Mouse (Mus musculus) heart, embryonic 13.5 days (tissue): ENCODE data around the gene Sycn. TPM values are rescaled to one million over a fixed set of nuclear protein-coding genes. Genes with fewer than 3 reads are reported as not detected.

Source experiments
- ATAC-seq: fragments of 200-750 bp; cut with Nextera tagmentation; 2 replicates; pipeline ENCODE4 v1.8.0; 2017; ENCODE audit warnings: moderate TSS enrichment; ENCODE audit not compliant: insufficient number of reproducible peaks, low FRiP score, low TSS enrichment; ENCODE audit errors: extremely low read depth
- H3K27ac ChIP-seq: fragments of 300-500 bp; sonication (generic); replicated peaks from 2 replicates; pipeline ENCODE4 v1.5.1; 2015; ENCODE audit warnings: moderate library complexity, mild to moderate bottlenecking, inconsistent platforms
- H3K27me3 ChIP-seq: fragments of 300-500 bp; sonication (generic); replicated peaks from 2 replicates; pipeline ENCODE4 v1.6.1; 2015; ENCODE audit warnings: mild to moderate bottlenecking, inconsistent platforms
- H3K36me3 ChIP-seq: fragments of 300-500 bp; sonication (generic); 2 replicates; pipeline ENCODE4 v1.6.1; 2015; ENCODE audit warnings: mild to moderate bottlenecking, inconsistent platforms
- H3K4me1 ChIP-seq: fragments of 300-500 bp; sonication (generic); 2 replicates; pipeline ENCODE4 v1.6.1; 2015; ENCODE audit warnings: inconsistent platforms
- H3K4me2 ChIP-seq: fragments of 300-500 bp; sonication (generic); 2 replicates; pipeline ENCODE4 v1.6.1; 2015; ENCODE audit warnings: inconsistent platforms, mild to moderate bottlenecking, moderate library complexity
- H3K4me3 ChIP-seq: fragments of 300-500 bp; sonication (generic); 2 replicates; pipeline ENCODE4 v1.5.1; 2015; ENCODE audit warnings: moderate library complexity, mild to moderate bottlenecking, inconsistent platforms
- H3K9ac ChIP-seq: fragments of 300-500 bp; sonication (generic); 2 replicates; pipeline ENCODE4 v1.6.1; 2015; ENCODE audit warnings: inconsistent platforms, mild to moderate bottlenecking, moderate library complexity
- H3K9me3 ChIP-seq: fragments of 300-500 bp; sonication (generic); 2 replicates; pipeline ENCODE4 v1.6.1; 2016; ENCODE audit warnings: inconsistent platforms
- WGBS: fragments of 180-500 bp; shearing (Covaris S2); methylation state at CpG from one replicate; pipeline ENCODE4 v1.1.7; 2015; ENCODE audit warnings: mixed read lengths; 5-methylcytosine and 5-hydroxymethylcytosine counted together
- polyA plus RNA-seq: library from polyadenylated mRNA; unstranded; fragments of >200 nt; fragmentation: Nextera tagmentation; extraction: Ambion mirVana; gene quantifications from 2 replicates; pipeline ENCODE4 v1.2.1, GENCODE M21; 2015

The Sycn gene
- polyA plus RNA-seq, 1 experiment from 2014 or later, result not detected

DNA sequence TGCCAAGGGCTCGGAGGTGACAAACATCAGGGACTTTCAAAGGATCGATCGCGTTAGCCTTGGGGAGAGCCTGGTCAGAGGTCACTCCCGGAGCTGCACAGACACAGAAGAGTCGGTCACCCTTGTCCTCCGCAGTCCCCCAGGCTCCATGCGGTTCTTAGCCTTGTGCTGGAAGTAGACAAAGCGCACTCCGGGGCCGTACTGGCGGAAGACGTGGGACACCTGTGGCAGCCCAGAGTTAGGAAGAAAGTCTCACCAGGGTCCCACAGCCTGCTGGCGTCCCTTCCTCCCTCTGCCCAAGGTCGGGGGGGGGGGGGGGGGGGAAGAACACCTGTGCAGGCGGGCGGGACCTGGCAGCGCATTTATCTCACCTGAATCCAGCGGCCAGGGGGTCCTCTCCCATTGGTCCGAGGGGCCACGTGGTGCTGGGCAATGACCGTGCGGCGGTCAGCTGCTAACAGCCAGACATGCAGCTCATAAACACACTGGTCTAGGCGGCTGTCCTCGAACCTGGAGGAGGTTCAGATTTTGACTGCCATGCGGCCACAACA is 3.4 kb downstream of the Sycn start:
- WGBS, result 8% methylated on average over 25 of the region's 27 CpGs
- H3K9ac ChIP-seq, result no peak overlapping the region

DNA sequence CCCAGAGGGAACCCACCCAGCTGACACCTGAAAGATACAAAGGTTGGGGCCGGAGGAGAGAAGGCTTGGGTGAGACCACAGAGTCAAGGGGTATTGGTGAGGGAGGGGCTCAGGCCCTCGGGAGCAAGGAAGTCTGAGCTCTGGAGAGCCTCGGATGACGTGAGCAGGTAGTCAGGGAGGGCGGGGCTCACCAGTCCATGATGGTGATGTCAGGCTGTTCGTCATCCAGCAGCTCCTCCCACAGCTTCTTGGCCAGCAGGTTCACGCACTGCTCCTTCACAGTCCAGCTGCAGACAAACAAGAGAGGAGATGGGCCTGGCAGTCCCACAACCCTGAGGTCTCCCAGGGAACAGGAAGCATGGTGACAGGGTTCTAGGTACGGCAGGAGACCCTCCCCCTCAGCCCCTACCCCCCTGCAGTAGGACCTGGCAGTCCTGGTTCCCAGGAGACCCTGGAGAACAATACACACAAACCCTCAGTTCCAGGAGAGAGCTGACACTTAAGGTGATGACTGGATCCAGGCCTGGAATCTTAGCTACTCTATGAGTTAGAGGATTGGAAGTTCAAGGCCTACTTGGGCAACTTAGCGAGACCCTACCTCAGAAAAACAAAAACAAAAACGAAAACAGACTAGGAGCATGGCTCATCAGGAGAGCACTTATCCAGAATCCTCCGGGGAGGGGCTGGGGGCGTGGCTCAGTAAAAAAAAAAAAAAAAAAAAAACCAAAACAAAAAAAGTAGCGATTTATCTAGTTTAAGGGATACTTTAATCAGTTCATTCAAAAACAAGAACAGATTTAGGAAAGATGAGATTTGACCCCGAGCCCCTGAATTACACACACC is 4.6 kb downstream of the Sycn start:
- Histone ChIP-seq H3K27ac (no peak overlapping the region), H3K27me3 (peaks cover 64% of the 10 kb centered on the region), H3K4me2 (no peak overlapping the region), H3K4me1 (peaks cover 18% of the 10 kb centered on the region), H3K4me3 (no peak overlapping the region), H3K36me3 (no peaks in the 10 kb centered on the region), H3K9ac (no peak overlapping the region), H3K9me3 (no peaks in the 10 kb centered on the region)
- WGBS, result 21% methylated on average over 14 of the region's 14 CpGs
- ATAC-seq, result no peak

More for the DNA sequence above, 3.4 kb downstream of the Sycn start:
- H3K27ac ChIP-seq, result no peak overlapping the region
- H3K27me3 ChIP-seq, result peaks cover 72% of the 10 kb centered on the region
- no peaks in the 10 kb centered on the region for H3K9me3 ChIP-seq
- H3K4me2 ChIP-seq, result peak overlapping the region; percentile 58
- peak overlapping the region; percentile 25 for H3K4me3 ChIP-seq
- no peaks in the 10 kb centered on the region for H3K36me3 ChIP-seq
- no peak for ATAC-seq
- peaks cover 18% of the 10 kb centered on the region for H3K4me1 ChIP-seq

DNA sequence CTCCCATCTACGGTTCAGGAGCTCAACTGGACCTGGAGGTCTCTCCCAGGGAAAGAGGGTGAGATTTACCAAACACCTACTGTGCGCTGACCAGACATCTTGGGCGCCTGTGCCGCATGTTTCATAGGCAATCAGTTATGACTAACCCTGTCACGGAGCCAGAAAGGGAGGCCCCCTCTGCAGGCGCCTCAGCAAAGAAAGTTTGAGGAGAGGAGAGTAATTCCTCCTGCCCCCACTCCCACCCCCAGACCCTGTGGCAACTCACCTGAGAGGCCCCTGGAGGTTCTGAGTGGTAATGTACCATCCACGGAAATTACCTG is 5.2 kb downstream of the Sycn start:
- 44% methylated on average over 7 of the region's 7 CpGs for WGBS
- peaks cover 64% of the 10 kb centered on the region for H3K27me3 ChIP-seq
- no peak overlapping the region for H3K4me3 ChIP-seq
- H3K9me3 ChIP-seq, result no peaks in the 10 kb centered on the region
- no peak for ATAC-seq
- H3K36me3 ChIP-seq, result no peaks in the 10 kb centered on the region
- H3K4me2 ChIP-seq, result no peak overlapping the region
- H3K9ac ChIP-seq, result no peak overlapping the region
- H3K27ac ChIP-seq, result no peak overlapping the region
- peaks cover 18% of the 10 kb centered on the region for H3K4me1 ChIP-seq

DNA sequence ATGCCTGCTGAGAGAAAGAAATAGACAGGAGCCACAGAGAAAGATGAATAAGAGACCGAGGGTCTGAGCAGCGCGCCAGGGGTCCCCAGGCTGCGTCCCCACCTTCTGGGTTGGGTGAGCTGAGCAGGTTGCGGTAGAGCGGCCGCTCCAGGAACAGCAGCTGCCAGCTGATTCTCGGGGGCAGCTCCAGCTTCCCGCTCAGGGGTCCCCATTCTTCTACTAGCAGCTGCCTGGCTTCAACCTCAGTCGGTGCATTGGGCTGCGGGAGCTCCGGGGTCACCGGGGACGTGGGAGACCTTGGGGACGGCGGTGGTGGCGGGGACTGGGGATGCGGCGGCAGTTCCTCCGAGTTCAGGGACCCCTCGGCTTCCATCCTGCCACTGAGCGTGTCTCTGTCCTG is 6.0 kb downstream of the Sycn start:
- Histone ChIP-seq H3K9ac (peak overlapping the region; percentile 54; the same call in 1 of the 2 replicates), H3K27ac (no peak overlapping the region), H3K36me3 (no peaks in the 10 kb centered on the region), H3K4me2 (peak overlapping the region; percentile 62), H3K4me3 (peak overlapping the region; percentile 40), H3K4me1 (peaks cover 18% of the 10 kb centered on the region), H3K9me3 (no peaks in the 10 kb centered on the region), H3K27me3 (peaks cover 64% of the 10 kb centered on the region)
- 2% methylated on average over 22 of the region's 22 CpGs for WGBS
- no peak for ATAC-seq

DNA sequence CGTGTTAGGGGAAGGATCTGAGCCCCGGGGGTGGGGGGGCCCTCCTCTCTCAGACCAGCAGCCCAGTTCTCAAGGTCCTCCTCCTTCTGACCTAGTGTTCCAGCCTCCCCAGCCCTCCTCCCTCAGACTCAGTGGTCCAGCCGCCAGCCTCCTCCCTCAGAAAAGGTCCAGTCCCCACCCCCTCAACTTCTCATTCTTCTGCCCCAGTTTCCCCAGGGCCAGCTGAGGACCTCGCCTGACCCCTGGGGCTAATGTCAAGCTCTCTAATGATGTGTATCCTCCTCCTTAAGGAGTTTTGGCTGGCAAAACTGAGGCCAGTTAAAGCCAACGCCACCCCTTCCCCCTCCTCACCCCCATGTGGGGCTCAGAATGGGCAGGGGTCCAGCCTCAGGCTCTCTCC is 6.5 kb downstream of the Sycn start, which contains the start of gene Nccrp1:
Nccrp1 (minus strand) TSS at position 101 of the 400 bp plus-strand sequence.
- H3K4me1 ChIP-seq, result peaks cover 18% of the 10 kb centered on the region
- H3K4me2 ChIP-seq, result peak within 1 kb of the TSS; percentile 62
- H3K36me3 ChIP-seq, result no peaks in the 10 kb centered on the region
- no peak for ATAC-seq
- WGBS, result 10% methylated on average over 5 of the region's 5 CpGs
- no peak within 1 kb of the TSS for H3K27ac ChIP-seq
- peaks cover 64% of the 10 kb centered on the region for H3K27me3 ChIP-seq
- peak within 1 kb of the TSS; percentile 40 for H3K4me3 ChIP-seq
- no peaks in the 10 kb centered on the region for H3K9me3 ChIP-seq
- peak within 1 kb of the TSS; percentile 54; the same call in 1 of the 2 replicates for H3K9ac ChIP-seq

DNA sequence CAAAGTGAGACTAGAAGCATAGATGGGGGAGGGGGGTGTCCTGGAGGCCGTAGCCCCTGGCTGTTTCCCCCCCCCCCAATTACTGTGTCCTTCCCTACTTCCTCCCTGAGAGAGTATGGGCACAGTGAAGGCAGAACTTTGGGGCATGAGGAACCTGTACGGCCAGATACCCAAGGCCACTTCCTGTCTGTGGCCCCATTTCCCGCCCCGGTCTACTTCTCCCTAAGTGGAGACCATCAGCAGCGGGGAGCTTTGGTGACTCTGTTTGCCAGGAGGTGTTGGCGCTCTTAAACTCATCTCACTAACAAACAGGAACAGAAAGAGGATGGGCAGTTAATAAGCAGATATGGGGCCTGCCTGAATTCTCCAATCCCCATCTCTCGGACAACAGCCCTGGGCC is 6.9 kb downstream of the Sycn start:
- Histone ChIP-seq H3K9me3 (no peaks in the 10 kb centered on the region), H3K4me1 (peaks cover 18% of the 10 kb centered on the region), H3K36me3 (no peaks in the 10 kb centered on the region), H3K9ac (no peak overlapping the region), H3K27me3 (peaks cover 62% of the 10 kb centered on the region), H3K4me2 (no peak overlapping the region), H3K27ac (no peak overlapping the region), H3K4me3 (no peak overlapping the region)
- ATAC-seq, result no peak
- 62% methylated on average over 7 of the region's 7 CpGs for WGBS

DNA sequence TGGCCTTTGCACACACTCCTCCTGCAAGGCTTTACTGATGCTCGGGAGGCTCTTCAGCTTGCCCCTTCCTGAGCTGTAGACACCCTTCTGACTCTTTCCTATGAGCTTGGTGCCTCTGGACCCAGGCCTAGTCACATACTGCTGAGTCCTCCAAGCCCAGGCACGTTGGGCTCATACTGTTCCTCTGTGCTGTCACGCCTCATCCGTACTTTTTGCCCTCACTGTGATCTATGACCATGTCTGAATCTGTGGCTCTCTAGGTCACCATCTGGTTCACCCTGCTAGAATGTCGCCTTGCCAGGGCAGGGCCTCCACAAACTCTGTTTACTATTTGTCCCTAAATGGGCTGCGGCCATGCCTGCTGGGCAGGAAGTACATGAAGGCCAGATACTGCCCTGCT is 12.4 kb downstream of the Sycn start:
- ATAC-seq, result no peak
- Histone ChIP-seq H3K4me1 (peaks cover 22% of the 10 kb centered on the region), H3K27ac (no peak overlapping the region), H3K36me3 (no peaks in the 10 kb centered on the region), H3K27me3 (peaks cover 7% of the 10 kb centered on the region), H3K4me2 (no peak overlapping the region), H3K4me3 (no peak overlapping the region), H3K9me3 (no peaks in the 10 kb centered on the region), H3K9ac (no peak overlapping the region)
- 85% methylated on average over 6 of the region's 6 CpGs for WGBS

DNA sequence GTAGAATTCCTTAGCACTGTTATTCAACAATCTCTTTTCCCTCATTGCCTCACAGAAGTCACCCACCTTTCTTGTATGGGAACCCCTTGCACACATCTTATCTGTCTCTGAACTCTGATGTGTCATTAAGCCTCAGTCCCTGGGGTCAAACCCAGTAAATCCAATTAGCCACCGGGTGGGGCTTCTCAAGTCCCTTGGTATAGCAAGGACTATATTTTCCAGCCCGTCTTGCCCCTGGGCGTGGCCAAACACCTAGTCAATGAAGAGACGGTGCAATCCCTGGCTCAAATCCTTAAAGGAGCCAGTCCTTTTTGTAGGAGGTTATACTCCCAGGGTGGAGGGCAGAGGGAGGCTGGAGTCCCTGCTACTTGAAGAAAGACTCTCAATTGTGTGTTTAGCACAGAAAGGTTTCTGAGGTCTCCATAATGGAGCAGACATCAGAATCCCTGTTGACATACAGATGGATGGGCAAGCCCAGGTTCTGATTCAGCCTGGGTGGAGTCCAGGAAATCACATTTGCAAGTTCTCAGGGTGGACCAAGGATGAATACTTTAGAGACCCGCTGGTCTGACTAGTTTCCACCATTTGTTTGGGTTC is 15.4 kb downstream of the Sycn start:
- no peaks in the 10 kb centered on the region for H3K27me3 ChIP-seq
- WGBS, result 15% methylated on average over 5 of the region's 5 CpGs

DNA sequence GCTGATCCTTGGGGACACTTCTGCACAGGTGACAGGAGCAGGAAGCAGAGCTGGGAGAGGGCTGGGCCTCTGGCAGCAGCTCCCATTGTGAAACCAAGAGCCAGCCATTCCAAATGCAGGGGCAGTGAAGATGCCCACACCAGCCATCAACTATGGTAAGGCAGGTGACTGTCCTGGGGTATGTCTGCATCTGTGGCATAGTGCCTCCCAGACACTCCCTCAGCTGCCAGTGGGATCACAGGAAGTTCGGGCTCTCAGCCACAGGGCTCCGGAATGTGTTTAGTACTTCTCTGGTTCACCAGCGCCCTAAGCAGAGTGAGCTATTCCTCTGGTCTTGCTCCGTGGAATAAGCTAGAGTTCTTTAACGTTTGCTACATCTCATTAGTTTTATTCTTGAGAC is 16.4 kb downstream of the Sycn start:
- WGBS, result 64% methylated on average over 5 of the region's 5 CpGs
- no peak for ATAC-seq
- Histone ChIP-seq H3K36me3 (peaks cover 38% of the 10 kb centered on the region), H3K27me3 (no peaks in the 10 kb centered on the region), H3K4me1 (peaks cover 32% of the 10 kb centered on the region), H3K9ac (no peak overlapping the region), H3K4me2 (no peak overlapping the region), H3K9me3 (no peaks in the 10 kb centered on the region), H3K4me3 (no peak overlapping the region), H3K27ac (no peak overlapping the region)

More for the DNA sequence above, 15.4 kb downstream of the Sycn start:
- no peaks in the 10 kb centered on the region for H3K9me3 ChIP-seq
- H3K9ac ChIP-seq, result no peak overlapping the region
- no peak overlapping the region for H3K4me3 ChIP-seq
- no peak overlapping the region for H3K4me2 ChIP-seq
- H3K27ac ChIP-seq, result no peak overlapping the region
- ATAC-seq, result no peak
- H3K4me1 ChIP-seq, result peaks cover 32% of the 10 kb centered on the region
- H3K36me3 ChIP-seq, result peaks cover 28% of the 10 kb centered on the region

DNA sequence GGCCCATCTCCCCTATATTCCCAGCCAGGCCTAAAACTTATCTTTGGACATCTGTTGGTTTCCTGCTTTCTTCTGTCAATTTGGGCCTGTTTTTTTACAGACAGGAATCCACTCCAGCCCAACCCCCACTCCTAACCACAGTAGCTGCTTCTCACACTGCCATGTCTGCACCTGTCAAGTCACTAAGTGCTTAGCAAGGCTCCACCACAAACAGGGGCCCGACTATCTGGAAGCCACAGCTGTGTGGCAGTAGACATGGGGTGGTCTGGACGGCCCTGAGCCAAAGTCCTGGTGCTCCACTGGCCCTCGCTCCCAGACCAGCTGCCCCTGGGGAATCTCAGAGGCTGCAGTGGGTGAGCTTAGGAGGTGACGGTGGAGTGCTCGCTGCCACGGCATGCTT is 17.0 kb downstream of the Sycn start:
- no peak overlapping the region for H3K4me2 ChIP-seq
- 29% methylated on average over 6 of the region's 6 CpGs for WGBS

DNA sequence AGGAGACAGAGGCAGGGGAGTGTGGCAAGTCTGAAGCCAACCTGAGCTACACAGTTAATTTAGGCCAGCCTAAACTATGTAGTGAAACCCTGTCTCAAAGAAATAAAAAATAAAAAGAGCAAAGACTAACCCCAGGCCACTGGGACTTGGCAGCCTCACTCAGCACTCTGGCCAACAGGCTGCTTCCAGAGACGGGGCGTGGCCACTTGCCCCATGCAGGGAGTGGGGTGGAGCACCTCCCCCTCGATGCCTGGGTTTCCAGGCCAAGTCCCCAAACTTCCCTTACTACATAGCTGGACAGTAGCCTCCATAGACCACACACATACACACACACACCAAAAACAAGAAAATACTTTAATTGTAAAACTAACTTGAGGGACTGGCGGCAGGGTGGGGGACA is 17.8 kb downstream of the Sycn start:
- 46% methylated on average over 4 of the region's 4 CpGs for WGBS
- no peaks in the 10 kb centered on the region for H3K27me3 ChIP-seq
- H3K9me3 ChIP-seq, result no peaks in the 10 kb centered on the region
- no peak for ATAC-seq
- H3K9ac ChIP-seq, result no peak overlapping the region
- no peak overlapping the region for H3K27ac ChIP-seq
- H3K4me3 ChIP-seq, result no peak overlapping the region
- H3K4me2 ChIP-seq, result no peak overlapping the region
- peaks cover 52% of the 10 kb centered on the region for H3K36me3 ChIP-seq
- peaks cover 32% of the 10 kb centered on the region for H3K4me1 ChIP-seq

More for the DNA sequence above, 17.0 kb downstream of the Sycn start:
- peaks cover 32% of the 10 kb centered on the region for H3K4me1 ChIP-seq
- H3K9ac ChIP-seq, result peak overlapping the region; percentile 56; the same call in 1 of the 2 replicates
- no peak overlapping the region for H3K27ac ChIP-seq
- H3K9me3 ChIP-seq, result no peaks in the 10 kb centered on the region
- H3K36me3 ChIP-seq, result peaks cover 44% of the 10 kb centered on the region
- no peaks in the 10 kb centered on the region for H3K27me3 ChIP-seq
- no peak for ATAC-seq
- H3K4me3 ChIP-seq, result no peak overlapping the region
